26 mouse cellular contexts compared by ENCODE assay signal in genomic region chr3:39537515-39537914, GRCm38 (mm10).
A peak's percentile ranks its signal among the peaks of the same experiment; 100 is the strongest.
DNase-seq lines count a peak whose midpoint lies in the region; ATAC-seq and TF ChIP-seq lines count a peak whose summit lies in the region.
"Had no signal": no experiment of that assay in that cellular context is flagged by ENCODE, and none has a peak within 500 bp of the region (broad histone marks: within the 10 kb centered on the region; RNA-seq: fewer than 3 reads in every experiment).

No protein-coding gene starts in this region.

- no peaks in the 10 kb centered on the region for H3K36me3 ChIP-seq in forebrain, embryonic 14.5 days (ENCODE audit: control insufficient read depth, insufficient read depth, low read length)
- H3K36me3 ChIP-seq in forebrain, embryonic 15.5 days = no peaks in the 10 kb centered on the region
- H3K36me3 ChIP-seq in heart, embryonic 10.5 days = no peaks in the 10 kb centered on the region
- no peaks in the 10 kb centered on the region for H3K36me3 ChIP-seq in lung, postnatal 0 days (ENCODE audit: insufficient read depth, low read length)
- H3K36me3 ChIP-seq: embryonic facial prominence, embryonic 10.5 days; embryonic facial prominence, embryonic 15.5 days; forebrain, embryonic 12.5 days; hindbrain, embryonic 12.5 days; limb, embryonic 12.5 days had no signal

- H3K27ac ChIP-seq in forebrain, embryonic 14.5 days (ENCODE audit: low read depth, low read length) = no peak overlapping the region
- no peak overlapping the region for H3K27ac ChIP-seq in forebrain, embryonic 15.5 days (replicated peaks)
- H3K27ac ChIP-seq in heart, embryonic 10.5 days = no peak overlapping the region
- no peak overlapping the region for H3K27ac ChIP-seq in lung, postnatal 0 days (ENCODE audit: low read length)
- H3K27ac ChIP-seq: embryonic facial prominence, embryonic 10.5 days; embryonic facial prominence, embryonic 15.5 days; forebrain, embryonic 12.5 days; hindbrain, embryonic 12.5 days; limb, embryonic 12.5 days had no signal

- H3K9me3 ChIP-seq in forebrain, embryonic 14.5 days (replicated peaks; ENCODE audit: control insufficient read depth, low read length) = no peaks in the 10 kb centered on the region
- H3K9me3 ChIP-seq in forebrain, embryonic 15.5 days = no peaks in the 10 kb centered on the region
- no peaks in the 10 kb centered on the region for H3K9me3 ChIP-seq in heart, embryonic 10.5 days
- H3K9me3 ChIP-seq in lung, postnatal 0 days (ENCODE audit: low read length) = no peaks in the 10 kb centered on the region
- H3K9me3 ChIP-seq: embryonic facial prominence, embryonic 10.5 days; embryonic facial prominence, embryonic 15.5 days; forebrain, embryonic 12.5 days; hindbrain, embryonic 12.5 days; limb, embryonic 12.5 days had no signal

- no peak overlapping the region for H3K9ac ChIP-seq in forebrain, embryonic 14.5 days (ENCODE audit: low read length)
- H3K9ac ChIP-seq in forebrain, embryonic 15.5 days (replicated peaks) = no peak overlapping the region
- H3K9ac ChIP-seq in lung, postnatal 0 days (replicated peaks; ENCODE audit: low read depth) = no peak overlapping the region
- H3K9ac ChIP-seq: embryonic facial prominence, embryonic 15.5 days; forebrain, embryonic 12.5 days; hindbrain, embryonic 12.5 days; limb, embryonic 12.5 days had no signal

- H3K4me2 ChIP-seq in forebrain, embryonic 14.5 days (ENCODE audit: low read length) = no peak overlapping the region
- no peak overlapping the region for H3K4me2 ChIP-seq in forebrain, embryonic 15.5 days (replicated peaks)
- no peak overlapping the region for H3K4me2 ChIP-seq in lung, postnatal 0 days (replicated peaks; ENCODE audit: low read depth, low read length)
- H3K4me2 ChIP-seq: embryonic facial prominence, embryonic 15.5 days; forebrain, embryonic 12.5 days; hindbrain, embryonic 12.5 days; limb, embryonic 12.5 days; liver, embryonic 11.5 days had no signal

- no peaks in the 10 kb centered on the region for H3K27me3 ChIP-seq in forebrain, embryonic 14.5 days (replicated peaks; ENCODE audit: control insufficient read depth, insufficient read depth, low read length)
- H3K27me3 ChIP-seq in forebrain, embryonic 15.5 days = no peaks in the 10 kb centered on the region
- H3K27me3 ChIP-seq in heart, embryonic 10.5 days (ENCODE audit: insufficient read depth, poor library complexity, severe bottlenecking) = no peaks in the 10 kb centered on the region
- no peaks in the 10 kb centered on the region for H3K27me3 ChIP-seq in lung, postnatal 0 days (replicated peaks; ENCODE audit: insufficient read depth, low read length)
- H3K27me3 ChIP-seq: CH12.LX; embryonic facial prominence, embryonic 15.5 days; forebrain, embryonic 12.5 days; hindbrain, embryonic 12.5 days; limb, embryonic 12.5 days had no signal

- ATAC-seq in forebrain, embryonic 14.5 days = no peak
- ATAC-seq in forebrain, embryonic 15.5 days (replicated peaks) = no peak
- no peak for ATAC-seq in lung, postnatal 0 days
- ATAC-seq: intestine, embryonic 16.5 days had no signal

- WGBS in forebrain, embryonic 14.5 days = 60% methylated on average over 2 of the region's 2 CpGs
- 56% methylated on average over 2 of the region's 2 CpGs for WGBS in forebrain, embryonic 15.5 days
- WGBS in heart, embryonic 10.5 days = 75% methylated on average over 2 of the region's 2 CpGs
- WGBS in lung, postnatal 0 days = 87% methylated on average over 2 of the region's 2 CpGs

- H3K4me3 ChIP-seq in forebrain, embryonic 14.5 days (ENCODE audit: low read depth, low read length) = no peak overlapping the region
- no peak overlapping the region for H3K4me3 ChIP-seq in forebrain, embryonic 15.5 days
- H3K4me3 ChIP-seq in heart, embryonic 10.5 days = no peak overlapping the region
- H3K4me3 ChIP-seq in lung, postnatal 0 days (ENCODE audit: low read depth, low read length) = no peak overlapping the region
- H3K4me3 ChIP-seq: embryonic facial prominence, embryonic 10.5 days; embryonic facial prominence, embryonic 15.5 days; forebrain, embryonic 12.5 days; hindbrain, embryonic 12.5 days; limb, embryonic 12.5 days had no signal

- no peak for TF ChIP-seq CTCF in lung, postnatal 0 days (IDR thresholded peaks at IDR 0.05)

- H3K4me1 ChIP-seq in forebrain, embryonic 14.5 days (ENCODE audit: control insufficient read depth, insufficient read depth, low read length) = no peaks in the 10 kb centered on the region
- no peaks in the 10 kb centered on the region for H3K4me1 ChIP-seq in forebrain, embryonic 15.5 days
- H3K4me1 ChIP-seq in heart, embryonic 10.5 days = no peaks in the 10 kb centered on the region
- H3K4me1 ChIP-seq in lung, postnatal 0 days (ENCODE audit: insufficient read depth, low read depth, low read length) = no peaks in the 10 kb centered on the region
- H3K4me1 ChIP-seq: embryonic facial prominence, embryonic 10.5 days; embryonic facial prominence, embryonic 15.5 days; forebrain, embryonic 12.5 days; hindbrain, embryonic 12.5 days had no signal

- no peak for TF ChIP-seq EP300 in lung, postnatal 0 days (IDR thresholded peaks at IDR 0.05)

- peak; percentile 17 for DNase-seq in forebrain, embryonic 14.5 days (ENCODE audit: low spot score)
- DNase-seq in heart, adult 18-20 months = peak; percentile 5 to 11
- no peak for DNase-seq in heart, embryonic 10.5 days (ENCODE audit: low spot score)
- peak; percentile 30 for DNase-seq in lung, postnatal 0 days (ENCODE audit: low spot score)
- DNase-seq in lung, postnatal 4 days = no peak
- peak; percentile 6 for DNase-seq in heart, postnatal 4 days
- no peak for DNase-seq in left cerebral cortex, adult 8-10 months (ENCODE audit: low spot score in 2 of 2)
- DNase-seq: adrenal gland, adult 8-10 months; cerebellum, adult 8-10 months; cerebellum, postnatal 25 days; kidney, adult 8-10 months; kidney, postnatal 10 days; layer of hippocampus, adult 9-11 months; midbrain, embryonic 14.5 days; right cerebral cortex, postnatal 25 days; spleen, adult 18-20 months; thymus, postnatal 25 days had no signal

Comparison
In these comparisons a context has a peak if more than half of its experiments do, and no peak if none do; other contexts are left out.
1. DNase-seq: peak in forebrain, embryonic 14.5 days (single experiment), heart, adult 18-20 months (2 of 2), lung, postnatal 0 days (single experiment) and heart, postnatal 4 days (single experiment); none in heart, embryonic 10.5 days (single experiment), lung, postnatal 4 days (0 of 2) and left cerebral cortex, adult 8-10 months (0 of 2).